Mouse (Mus musculus): Measurements from ENCODE around the gene Poldip3. TPM values are rescaled to one million over a fixed set of nuclear protein-coding genes. Genes with fewer than 3 reads are reported as not detected.

Poldip3 gene
- 100 to 1,000 TPM; 106 to 108 TPM for total RNA-seq (2021)
- long read RNA-seq, experiment 1, transcript Poldip3-202 (8 exons, 3,157 nt): minor isoform, 7 of 129 reads
- long read RNA-seq, experiment 1, transcript Poldip3-201 (9 exons, 3,299 nt): major isoform, 75 of 129 reads
- long read RNA-seq, experiment 1, partial matches to known transcripts: 39 of 129 reads
- long read RNA-seq, experiment 1, other reads (novel, unspliced or antisense): 4 of 129 reads
- long read RNA-seq, experiment 2, transcript Poldip3-201 (9 exons, 3,299 nt): major isoform, 29 of 36 reads
- long read RNA-seq, experiment 2, partial matches to known transcripts: 0 of 36 reads
- long read RNA-seq, experiment 2, other reads (novel, unspliced or antisense): 6 of 36 reads

DNA sequence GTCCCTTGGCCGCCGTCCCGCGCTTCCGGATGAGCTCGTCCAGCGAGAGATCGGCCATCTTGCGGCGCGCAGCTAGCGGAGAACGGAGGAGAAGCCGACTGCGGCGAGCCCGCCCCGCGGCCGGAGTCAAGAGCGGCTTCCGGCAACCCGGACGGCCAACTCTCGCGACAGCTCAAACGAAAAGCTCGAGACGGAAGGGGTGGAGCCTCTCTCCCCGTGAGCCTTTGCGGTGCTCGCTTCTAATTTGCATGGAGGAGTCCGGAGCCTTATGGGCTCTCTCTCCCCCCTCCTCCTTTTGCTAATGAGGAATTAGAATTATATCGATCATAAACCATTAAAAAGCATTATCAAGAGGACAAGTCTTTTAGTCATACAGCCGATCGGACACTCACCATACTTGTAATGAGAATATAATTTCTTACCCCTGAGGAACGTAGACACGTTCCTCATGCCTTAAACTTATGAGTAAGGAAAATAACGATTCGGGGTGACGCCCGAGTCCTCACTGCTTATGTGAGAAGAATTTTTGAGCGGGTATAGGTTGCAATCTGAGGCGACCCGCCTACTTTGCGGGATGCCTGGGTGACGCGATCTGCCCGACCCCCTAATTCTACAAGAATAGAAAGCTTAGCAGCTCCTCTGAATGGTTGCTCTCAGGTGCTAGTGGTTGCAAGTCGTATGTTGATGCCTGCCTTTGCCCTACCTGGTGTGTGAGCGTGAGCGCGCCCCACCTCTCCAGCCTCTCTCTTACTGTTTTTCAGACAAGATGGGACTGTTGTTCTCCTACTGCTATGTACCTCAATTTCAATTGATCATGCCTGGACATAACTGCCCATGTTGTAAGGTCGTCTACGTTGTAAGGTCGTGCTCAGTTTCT is at the start of gene Poldip3:
TSS of gene Poldip3 (minus strand) at position 189 of the 877 bp plus-strand sequence.
- peak; percentile 97 to 98 for DNase-seq

DNA sequence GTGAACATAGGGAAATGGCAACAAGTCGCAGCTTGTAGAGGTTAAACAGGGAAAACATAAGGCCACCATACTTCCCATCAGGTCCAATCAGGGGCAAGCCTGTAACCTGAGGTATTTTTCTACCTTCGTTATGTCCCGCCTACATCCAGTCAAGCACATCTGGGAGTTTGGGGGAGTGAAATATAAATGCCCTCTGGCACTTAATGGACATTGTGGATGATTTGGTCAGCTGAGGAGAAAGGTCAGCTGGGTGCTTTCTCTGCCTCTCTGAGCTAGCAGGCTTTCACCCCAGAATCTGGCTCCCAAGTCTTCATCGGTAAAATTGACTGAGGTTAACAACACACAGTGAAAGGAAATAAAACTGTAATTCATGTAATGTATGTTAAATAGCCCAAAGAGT is 44.2 kb upstream of the Poldip3 start:
- no peak for DNase-seq

DNA sequence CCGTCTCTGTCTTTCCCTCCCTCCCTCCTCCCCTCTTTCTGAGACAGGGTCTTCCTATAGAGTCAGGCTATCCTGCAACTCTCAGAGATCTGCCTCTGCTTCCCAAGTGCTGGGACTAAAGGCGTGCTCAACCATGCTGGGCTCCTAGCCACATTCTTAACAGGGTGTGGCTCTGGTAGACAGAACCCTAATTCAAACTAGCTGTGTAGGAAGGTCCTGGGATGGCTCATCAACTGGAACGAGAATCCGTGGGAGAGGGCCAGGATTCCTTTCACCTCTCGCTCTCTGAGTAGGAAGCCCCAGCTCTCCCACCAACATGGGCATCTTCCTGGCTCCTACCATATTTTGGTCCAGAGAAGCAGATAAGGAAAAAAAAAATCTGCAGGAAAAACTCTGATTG is 33.2 kb upstream of the Poldip3 start:
- no peak for DNase-seq

DNA sequence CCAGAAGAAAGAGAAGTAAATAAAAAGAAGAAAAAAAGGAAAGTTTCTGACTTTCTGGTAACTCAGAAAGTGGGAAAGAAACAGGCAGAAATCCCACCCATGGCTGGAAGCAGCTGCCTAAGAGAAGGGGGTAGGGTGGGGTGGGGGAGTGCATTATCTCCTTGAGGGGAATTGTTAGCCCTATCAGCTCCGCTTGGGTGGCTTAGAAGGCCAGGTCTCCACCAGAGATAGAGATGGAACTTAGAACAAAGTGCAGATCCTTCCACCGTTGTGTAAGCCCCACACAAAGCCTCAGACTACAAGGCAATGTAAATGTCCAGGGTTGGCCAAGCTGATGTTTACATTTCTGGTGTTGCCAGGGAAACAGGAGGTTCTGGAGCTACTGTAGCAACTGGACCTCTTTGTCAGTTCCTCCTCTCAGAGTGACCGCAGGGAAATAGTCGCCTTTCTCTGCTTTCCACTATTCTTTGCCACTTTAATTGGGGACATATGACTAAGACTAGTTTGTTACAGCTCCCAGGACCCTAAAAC is 32.7 kb upstream of the Poldip3 start:
- DNase-seq: no peak

DNA sequence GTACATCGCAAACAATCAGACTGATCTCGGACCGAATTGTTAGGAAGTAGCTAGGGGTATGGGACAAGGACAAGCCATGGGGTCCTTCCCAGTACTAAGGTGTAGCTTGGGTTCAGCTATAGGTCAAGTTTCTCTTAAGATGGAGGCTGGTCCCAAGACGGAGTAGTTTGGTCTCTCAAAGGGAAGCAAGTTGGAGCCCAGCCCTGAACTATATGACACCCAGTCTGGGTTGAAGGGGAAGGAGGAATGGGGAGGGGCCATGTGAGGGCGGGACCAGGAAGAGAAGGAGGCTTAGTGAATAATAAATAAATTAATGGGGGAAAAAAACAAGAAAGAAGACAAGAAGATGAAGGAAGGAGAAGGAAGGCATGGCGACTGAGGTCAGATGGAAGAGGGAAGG is 30.8 kb upstream of the Poldip3 start:
- DNase-seq: no peak

DNA sequence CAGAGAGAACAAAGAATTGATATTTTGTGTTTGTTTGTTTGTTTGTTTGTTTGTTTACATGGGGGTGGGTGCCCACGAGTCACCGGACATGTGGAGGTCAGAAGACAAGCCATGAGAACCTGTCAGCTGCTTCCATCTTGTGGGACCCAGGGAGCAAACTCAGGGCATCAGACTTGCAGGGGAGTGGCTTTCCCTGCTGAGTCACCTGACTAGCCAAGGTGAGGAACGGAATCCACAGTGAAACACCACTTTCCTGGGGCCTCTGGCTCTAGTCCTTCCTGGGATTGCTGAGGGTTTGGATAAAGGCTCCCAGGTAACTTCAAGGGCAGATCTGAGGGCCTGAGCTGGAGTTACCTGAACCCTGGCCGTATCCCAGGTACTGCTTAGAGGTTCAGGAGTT is 27.5 kb upstream of the Poldip3 start:
- DNase-seq: no peak

DNA sequence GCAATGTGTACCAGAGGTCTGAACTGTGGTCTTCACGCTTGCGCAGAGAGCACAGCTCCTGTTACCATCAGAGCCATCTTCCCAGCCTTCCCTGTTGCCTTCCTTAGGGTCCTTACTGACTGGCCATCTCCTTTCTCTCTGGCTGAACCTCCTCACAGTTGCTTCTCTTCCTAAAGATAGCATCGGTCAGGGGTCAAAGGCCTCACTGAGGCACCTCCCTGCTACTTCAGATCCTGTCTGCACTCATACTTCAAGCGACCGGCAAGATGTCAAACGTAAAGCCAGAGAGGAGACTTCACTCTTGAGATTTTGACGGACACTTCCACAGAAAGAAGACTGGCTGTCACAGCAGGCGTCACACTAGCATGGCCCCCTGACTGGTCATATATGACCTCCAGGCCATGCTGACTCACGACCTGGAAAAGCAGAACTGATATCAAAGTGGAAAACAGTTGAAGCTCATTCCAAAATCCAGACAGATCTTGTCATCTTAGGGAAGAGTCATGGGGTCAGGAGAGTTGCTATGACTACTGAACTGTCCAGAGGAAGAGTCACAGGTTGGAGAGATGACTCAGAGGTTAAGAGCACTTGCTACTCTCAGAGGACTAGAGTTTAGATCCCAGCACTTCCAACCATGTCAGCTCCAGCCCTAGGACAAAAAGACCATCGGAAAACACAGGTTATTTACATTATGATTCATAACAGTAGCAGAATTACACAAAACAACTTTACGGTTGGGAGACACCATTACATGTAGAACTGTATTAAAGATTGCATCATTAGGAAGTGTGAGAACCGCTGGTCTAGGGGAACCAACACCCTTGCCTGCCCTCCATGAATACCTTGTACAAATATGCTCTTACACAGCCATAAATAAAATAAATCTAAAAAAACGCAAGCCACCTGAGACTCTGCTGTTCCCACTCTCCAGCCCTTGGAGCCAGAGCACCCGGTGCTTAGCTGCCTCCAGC is 25.0 kb upstream of the Poldip3 start:
- peak; percentile 51 to 62 for DNase-seq

DNA sequence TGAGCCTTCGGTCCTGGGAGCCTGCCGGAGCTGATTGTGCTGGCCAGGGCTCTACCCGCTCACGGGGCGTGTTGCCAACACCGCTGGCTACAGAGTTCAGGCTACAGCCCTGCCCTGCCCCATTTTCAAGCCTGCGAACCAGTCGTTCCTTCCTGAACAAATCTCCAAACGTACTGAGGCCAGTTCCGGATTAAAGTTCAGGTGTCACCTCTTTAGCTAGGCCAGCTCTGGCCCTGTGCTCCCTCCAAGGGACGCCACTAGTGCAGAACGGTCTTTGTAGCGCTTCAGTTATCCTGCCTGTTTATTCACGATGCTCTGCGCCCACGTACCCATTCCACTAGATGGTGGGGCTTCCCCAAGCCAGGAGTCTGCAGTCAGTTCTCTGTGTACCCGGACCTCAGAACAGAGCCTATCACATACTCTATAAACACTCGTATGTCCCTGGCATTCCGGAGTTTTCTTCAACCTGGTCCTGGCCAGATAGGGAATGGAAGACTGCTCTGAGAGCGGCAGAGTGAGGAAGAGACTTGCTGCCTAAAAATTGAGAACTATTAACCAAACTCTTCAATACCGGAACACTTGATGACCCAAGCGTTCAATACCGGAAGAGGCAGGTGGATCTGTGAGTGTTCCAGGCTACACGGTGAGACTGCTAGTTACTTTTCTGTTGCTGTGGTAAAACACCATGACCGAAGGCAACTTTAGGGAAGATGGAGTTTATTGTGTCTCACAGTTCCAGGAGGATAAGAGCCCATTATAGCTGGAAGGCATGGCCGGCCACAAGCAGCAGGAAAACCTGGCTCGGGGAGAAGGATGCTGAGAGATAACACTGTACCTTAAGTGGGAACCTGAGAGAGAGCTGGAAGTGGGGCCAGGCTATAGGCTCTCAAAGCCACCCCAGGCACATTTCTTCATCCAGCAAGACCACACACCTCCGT is 23.6 kb upstream of the Poldip3 start, which contains the start of gene Cyb5r3:
TSS of gene Cyb5r3 (minus strand) at position 101 of the 938 bp plus-strand sequence.
- no peak for DNase-seq

DNA sequence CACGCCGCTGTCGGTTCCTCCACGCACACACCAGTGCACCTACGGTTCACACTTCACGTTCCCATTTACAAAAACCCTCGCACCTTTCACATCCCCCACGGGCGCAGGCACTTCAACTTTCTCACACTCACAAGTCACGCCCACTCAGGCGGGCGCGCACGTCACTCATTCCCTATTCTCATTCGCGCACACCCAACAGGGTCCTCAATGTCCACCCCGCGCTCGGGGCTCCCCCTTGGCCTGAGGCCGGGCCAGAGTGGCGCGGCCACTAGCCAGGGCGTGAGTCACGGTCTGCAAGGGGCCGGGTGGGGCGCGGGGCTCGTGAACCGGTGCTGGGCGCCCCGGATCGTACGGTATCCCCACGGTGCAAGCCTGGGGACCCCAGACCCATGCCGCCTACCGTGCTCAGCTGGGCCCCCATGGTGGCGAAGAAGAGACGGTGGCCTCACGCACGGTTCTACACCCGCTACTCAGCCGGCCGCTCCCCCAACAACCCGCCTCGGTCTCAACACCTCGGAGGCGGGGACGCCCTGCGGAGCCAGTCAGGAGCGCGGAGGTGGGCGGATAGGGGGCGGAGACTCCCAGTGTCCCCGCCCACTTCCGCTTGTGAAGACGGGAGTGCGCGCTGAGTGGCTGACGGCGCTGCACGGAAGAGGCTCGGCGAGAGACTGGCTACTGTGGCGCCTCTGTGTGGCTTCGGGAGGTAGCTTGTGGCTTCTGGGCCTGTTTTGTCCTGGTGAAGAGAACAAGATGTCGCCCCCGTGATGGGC is 22.7 kb upstream of the Poldip3 start:
- DNase-seq: peak; percentile 96 to 98

DNA sequence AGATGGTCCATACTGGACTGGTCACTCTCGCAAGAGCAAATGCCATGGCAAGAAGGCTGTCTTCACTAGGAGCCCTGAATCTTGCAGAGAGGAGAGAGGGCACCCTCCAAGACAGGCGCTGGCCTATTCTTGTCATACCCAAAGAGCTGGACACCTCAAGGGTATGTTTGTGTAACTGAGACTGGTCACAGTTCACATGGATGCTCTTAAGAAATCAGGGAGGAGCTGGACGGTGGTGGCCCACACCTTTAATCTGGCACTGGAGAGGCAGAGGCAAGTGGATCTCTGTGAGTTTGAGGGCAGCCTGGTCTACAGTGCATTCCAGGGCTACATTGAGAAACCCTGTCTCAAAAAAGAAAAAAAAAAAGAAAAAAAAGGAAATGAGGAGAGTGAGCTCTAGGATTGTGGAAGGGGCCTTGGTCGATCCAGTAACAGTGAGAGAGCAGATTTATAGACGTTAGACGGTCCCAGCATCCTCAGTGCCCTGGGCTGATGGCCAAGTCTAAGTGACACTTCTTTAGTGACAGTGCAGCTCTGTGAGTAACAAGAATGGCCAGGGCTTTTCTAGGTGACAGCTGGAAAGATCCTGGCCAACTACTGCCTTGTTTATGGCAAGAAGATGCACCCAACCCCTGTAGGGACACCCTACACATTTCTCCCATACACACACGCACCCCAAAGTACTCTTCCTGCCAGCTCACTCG is 21.9 kb upstream of the Poldip3 start:
- peak; percentile 73 to 74 for DNase-seq

DNA sequence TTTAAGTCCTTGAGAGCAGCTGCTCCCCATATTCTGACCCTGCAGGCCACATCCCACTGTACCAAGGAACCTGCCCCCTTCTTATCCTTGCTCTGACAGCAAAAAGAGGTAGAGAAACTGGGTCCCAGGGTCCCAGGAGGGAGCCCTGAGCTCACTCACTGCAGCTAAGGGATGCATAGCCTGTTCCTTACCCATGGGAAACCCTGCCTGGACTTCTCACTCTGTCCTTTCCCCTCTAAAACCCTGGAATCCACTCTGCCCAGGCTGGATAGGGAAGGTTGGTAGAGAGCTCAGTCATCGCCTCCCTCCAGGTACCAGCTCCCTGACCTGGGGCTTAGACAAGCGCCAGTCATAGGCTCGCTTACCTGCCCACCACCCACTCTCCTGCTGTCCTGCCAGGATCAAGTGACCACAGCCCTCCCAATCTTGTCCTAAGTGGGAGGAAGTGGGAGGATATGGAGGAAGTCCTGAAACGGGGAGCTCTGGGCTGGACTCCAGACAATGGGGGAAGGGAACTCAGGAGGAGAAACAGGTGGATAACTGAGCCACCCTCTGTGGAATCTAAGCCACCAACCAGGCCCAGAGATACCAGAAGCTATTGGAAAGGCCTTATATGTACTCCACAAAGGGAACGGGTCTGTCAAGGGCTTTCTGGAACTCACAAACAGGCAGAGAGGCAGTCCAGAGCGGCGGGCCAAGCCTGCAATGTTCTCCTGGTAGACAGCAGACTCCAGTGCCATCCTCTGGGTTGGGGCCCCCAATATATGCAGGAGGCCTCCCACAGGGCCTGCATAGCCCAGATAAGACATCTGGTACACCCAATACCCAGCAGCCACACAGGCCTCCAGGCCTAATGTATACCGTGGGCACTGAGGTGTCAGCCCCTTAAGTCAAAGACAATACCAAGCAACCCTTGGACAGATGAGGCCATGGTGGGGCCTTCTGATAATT is 20.9 kb upstream of the Poldip3 start:
- DNase-seq: peak in 1 of 2 experiments; percentile 50

DNA sequence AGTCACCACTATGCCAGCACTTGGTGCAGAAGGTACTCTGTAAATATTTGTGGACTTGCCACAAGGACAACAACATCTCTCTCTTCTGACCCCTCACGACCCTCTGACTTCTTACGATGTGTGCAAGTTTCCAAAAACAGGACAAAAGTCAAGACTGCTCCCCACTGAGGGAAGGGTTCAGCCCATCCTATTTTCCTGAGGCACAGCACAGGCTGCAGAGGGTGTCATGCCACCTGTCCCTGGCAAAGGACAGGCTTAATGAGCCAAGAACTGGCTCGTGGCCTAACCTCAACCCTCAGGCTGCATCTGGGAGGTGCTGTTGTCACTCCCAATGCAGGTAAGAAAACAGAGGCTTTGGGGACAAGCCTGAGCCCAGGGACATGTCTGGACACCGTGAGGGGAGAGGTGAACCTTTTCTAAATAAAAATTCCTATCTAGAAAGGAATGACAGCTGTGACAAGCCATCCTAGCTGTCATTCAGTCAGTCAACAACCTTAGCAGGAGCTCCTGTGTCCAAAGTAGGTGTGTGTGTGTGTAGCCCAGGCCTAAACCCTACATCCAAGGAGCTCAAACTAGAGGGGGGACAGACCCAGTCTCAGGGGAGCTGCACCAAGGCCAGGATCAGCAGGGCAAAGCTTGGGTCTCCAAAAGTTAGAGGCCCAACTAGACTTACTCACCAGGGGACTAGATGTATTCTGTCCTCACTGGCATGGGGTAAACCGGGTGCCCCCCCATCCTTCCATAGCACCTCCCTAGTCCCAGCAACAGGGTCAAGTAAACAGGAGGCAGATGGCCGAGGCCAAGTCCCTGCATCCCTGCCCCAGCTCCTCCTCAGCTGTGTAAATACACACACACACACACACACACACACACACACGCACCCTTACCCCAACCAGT is 19.9 kb upstream of the Poldip3 start:
- DNase-seq: no peak

DNA sequence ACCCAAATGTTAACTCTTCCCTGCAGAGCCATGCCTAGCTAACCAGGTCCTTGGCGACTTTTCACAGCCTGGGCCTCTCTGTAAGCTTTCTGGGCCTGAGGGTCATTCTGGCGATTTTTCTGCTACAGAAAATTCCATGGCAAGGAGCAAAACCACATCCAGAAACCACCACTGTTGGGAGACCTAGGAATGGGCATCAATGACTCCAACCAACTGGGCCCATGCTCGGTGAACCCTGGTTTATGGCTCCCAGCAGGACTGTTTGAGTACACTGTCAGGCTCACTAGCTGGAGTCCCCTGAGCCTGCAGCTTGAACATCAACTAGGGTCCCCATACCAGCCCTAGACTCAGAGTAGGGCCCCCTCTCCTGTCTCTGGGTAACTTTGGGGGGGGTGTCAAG is 19.1 kb upstream of the Poldip3 start:
- no peak for DNase-seq

DNA sequence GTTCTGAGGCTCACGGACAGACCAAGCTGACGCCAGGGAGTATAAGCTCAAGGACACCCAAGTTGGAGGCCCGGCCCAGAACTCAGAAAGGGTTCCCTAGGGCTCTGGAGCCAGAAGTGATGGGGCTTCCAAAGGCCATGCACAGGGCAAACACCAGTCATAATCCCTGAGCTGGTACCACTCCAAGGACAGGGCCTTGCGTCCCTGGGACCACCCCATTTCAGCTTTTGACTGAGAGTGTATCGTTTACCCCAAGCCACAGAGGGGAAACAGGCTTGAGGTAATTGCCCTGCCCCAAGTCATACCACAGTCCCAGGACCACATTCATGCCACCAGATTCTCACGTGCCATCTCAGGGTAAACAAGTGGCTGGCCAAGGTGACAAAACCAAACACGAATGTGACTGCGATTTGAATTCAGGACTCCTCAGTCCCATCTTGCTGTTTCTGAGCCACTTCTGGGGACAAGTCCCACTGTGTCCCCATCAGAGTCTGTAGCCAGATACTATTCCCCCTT is 18.4 kb upstream of the Poldip3 start:
- DNase-seq: no peak

DNA sequence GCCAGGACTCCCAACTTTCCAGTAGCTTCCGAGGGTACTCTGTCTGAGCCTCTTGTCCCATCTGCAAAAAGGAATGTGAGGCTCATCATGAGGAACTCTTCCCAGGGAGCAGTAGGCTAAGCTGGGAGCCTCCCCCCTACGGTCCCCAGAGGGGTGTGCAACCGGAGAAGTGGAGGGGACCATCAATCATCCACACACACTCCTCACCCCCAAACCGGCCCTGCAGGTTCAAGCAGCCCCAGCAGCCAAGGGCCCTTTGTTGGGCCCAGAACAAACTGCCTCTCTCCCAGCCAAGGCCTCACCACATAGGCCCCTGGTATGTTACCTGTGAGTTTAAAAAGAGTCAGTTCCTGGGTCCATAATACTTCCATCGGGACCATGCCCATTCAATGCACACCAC is 17.9 kb upstream of the Poldip3 start:
- DNase-seq: no peak

DNA sequence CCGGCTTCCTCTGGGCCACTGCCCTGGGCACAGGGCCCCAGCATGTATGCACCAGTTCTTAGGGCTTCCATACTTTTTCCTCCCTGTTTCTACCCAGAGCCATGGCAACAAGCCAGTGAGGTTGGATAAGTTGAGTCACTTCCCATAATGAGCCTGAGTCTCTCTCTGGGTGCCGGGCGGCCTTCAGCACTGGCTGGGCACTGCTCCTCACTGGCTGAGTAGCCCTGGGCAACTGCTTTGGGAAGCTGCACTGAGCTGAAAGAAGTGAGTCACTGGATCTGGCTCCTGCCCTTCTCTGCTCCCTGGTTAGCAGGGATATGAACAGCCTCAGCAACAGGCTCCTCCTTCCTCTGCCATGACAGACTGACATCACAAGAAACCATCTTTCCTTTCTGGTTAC is 17.5 kb upstream of the Poldip3 start:
- peak; percentile 86 to 92 for DNase-seq
